Mouse (Mus musculus) spleen, postnatal 0 days (tissue): ENCODE results near the gene Mtap. TPM values are rescaled to one million over a fixed set of nuclear protein-coding genes. Genes with fewer than 3 reads are reported as not detected.

ENCODE experiments used
- polyA plus RNA-seq: library from polyadenylated mRNA; unstranded; fragments of >200 nt; fragmentation: Nextera tagmentation; extraction: Ambion mirVana; gene quantifications from 2 replicates; pipeline ENCODE4 v1.2.1, GENCODE M21; 2015

Mtap gene
- polyA plus RNA-seq: 23.4 and 25.2 TPM in 2 replicates

GRCm38 (mm10) chr4:89136906-89137541 is at the start of gene Mtap:
TSS of gene Mtap (plus strand) at chr4:89137122.

Other genes starting within 250 kb of the Mtap start
- not detected in 2 replicates for gene Cdkn2a, start 157.5 kb downstream of the Mtap start, polyA plus RNA-seq
- 0.19 TPM in 1 of 2 replicates, not detected in the other for gene Cdkn2b, start 173.9 kb downstream of the Mtap start, polyA plus RNA-seq